Mouse (Mus musculus) hindbrain, embryonic 13.5 days (tissue): ENCODE data around the gene Manf. TPM values are rescaled to one million over a fixed set of nuclear protein-coding genes. Genes with fewer than 3 reads are reported as not detected.

Experiments
- ATAC-seq: fragments of 200-750 bp; cut with Nextera tagmentation; 2 replicates; pipeline ENCODE4 v1.8.0; 2017; ENCODE audit warnings: moderate TSS enrichment; ENCODE audit not compliant: low FRiP score
- H3K27ac ChIP-seq: fragments of 300-500 bp; sonication (generic); 2 replicates; pipeline ENCODE4 v1.5.1; 2015; ENCODE audit warnings: inconsistent platforms, mild to moderate bottlenecking, moderate library complexity
- H3K27me3 ChIP-seq: fragments of 300-500 bp; sonication (generic); 2 replicates; pipeline ENCODE4 v1.6.1; 2015; ENCODE audit warnings: mild to moderate bottlenecking, inconsistent platforms
- H3K36me3 ChIP-seq: fragments of 300-500 bp; sonication (generic); 2 replicates; pipeline ENCODE4 v1.6.1; 2015; ENCODE audit warnings: mild to moderate bottlenecking, inconsistent platforms
- H3K4me1 ChIP-seq: fragments of 300-500 bp; sonication (generic); replicated peaks from 2 replicates; pipeline ENCODE4 v1.6.1; 2015; ENCODE audit warnings: inconsistent platforms
- H3K4me2 ChIP-seq: fragments of 300-500 bp; sonication (generic); 2 replicates; pipeline ENCODE4 v1.6.1; 2015; ENCODE audit warnings: inconsistent platforms, mild to moderate bottlenecking, moderate library complexity
- H3K4me3 ChIP-seq: fragments of 300-500 bp; sonication (generic); 2 replicates; pipeline ENCODE4 v1.5.1; 2015; ENCODE audit warnings: mild to moderate bottlenecking, inconsistent platforms
- H3K9ac ChIP-seq: fragments of 300-500 bp; sonication (generic); 2 replicates; pipeline ENCODE4 v1.6.1; 2015; ENCODE audit warnings: mild to moderate bottlenecking, inconsistent platforms
- H3K9me3 ChIP-seq: fragments of 300-500 bp; sonication (generic); 2 replicates; pipeline ENCODE4 v1.6.1; 2016; ENCODE audit warnings: inconsistent platforms
- WGBS: fragments of 180-500 bp; shearing (Covaris S2); methylation state at CpG from one replicate; pipeline ENCODE4 v1.1.7; 2015; 5-methylcytosine and 5-hydroxymethylcytosine counted together
- polyA plus RNA-seq: library from polyadenylated mRNA; unstranded; fragments of >200 nt; fragmentation: Nextera tagmentation; extraction: Ambion mirVana; gene quantifications from 2 replicates; pipeline ENCODE4 v1.2.1, GENCODE M21; 2015

Manf gene
- polyA plus RNA-seq, 1 experiment from 2014 or later, result 190 TPM

- H3K27me3 ChIP-seq, result no peaks in the 10 kb centered on the region
- H3K4me3 ChIP-seq, result no peak overlapping the region
- H3K4me2 ChIP-seq, result no peak overlapping the region
- peak overlapping the region; percentile 52; the same call in 1 of the 2 replicates for H3K9ac ChIP-seq
- no peaks in the 10 kb centered on the region for H3K9me3 ChIP-seq
- WGBS, result 65% methylated on average over 4 of the region's 4 CpGs
- no peak for ATAC-seq
- H3K4me1 ChIP-seq, result peaks cover 55% of the 10 kb centered on the region
- H3K36me3 ChIP-seq, result peaks cover 78% of the 10 kb centered on the region
- no peak overlapping the region for H3K27ac ChIP-seq
These were observed 10.6 kb downstream of the Manf start for GRCm38 (mm10) chr9:106881071-106881755.

- peaks cover 39% of the 10 kb centered on the region for H3K4me1 ChIP-seq
- 69% methylated on average over 4 of the region's 4 CpGs for WGBS
- H3K27me3 ChIP-seq, result no peaks in the 10 kb centered on the region
- no peak overlapping the region for H3K4me3 ChIP-seq
- no peaks in the 10 kb centered on the region for H3K9me3 ChIP-seq
- no peak overlapping the region for H3K9ac ChIP-seq
- ATAC-seq, result no peak
- H3K4me2 ChIP-seq, result no peak overlapping the region
- no peak overlapping the region for H3K27ac ChIP-seq
- H3K36me3 ChIP-seq, result peaks cover 87% of the 10 kb centered on the region
These were observed 12.3 kb downstream of the Manf start for GRCm38 (mm10) chr9:106879471-106879870.

GRCm38 (mm10) chr9:106876666-106877065 is 15.1 kb downstream of the Manf start:
- Histone ChIP-seq H3K27me3 (no peaks in the 10 kb centered on the region), H3K4me3 (no peak overlapping the region), H3K4me1 (peaks cover 12% of the 10 kb centered on the region), H3K36me3 (peaks cover 80% of the 10 kb centered on the region), H3K27ac (no peak overlapping the region), H3K9ac (no peak overlapping the region), H3K4me2 (no peak overlapping the region), H3K9me3 (no peaks in the 10 kb centered on the region)
- no peak for ATAC-seq
- 94% methylated on average over 3 of the region's 3 CpGs for WGBS

GRCm38 (mm10) chr9:106874216-106874615 is 17.6 kb downstream of the Manf start:
- 87% methylated on average over 5 of the region's 5 CpGs for WGBS
- Histone ChIP-seq H3K36me3 (peaks cover 72% of the 10 kb centered on the region), H3K27me3 (no peaks in the 10 kb centered on the region)

DNA sequence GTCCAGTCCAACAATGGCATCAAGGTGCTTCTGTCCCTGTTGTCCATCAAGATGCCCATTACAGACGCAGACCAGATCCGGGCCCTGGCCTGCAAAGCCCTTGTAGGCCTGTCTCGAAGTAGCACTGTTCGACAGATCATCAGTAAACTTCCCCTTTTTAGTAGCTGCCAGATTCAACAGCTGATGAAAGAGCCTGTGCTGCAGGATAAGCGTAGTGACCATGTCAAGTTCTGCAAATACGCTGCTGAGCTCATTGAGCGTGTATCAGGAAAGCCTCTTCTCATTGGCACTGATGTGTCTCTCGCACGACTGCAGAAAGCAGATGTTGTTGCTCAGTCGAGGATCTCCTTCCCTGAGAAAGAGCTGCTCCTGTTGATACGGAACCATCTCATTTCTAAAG is 33.7 kb downstream of the Manf start:
- Histone ChIP-seq H3K4me1 (no peaks in the 10 kb centered on the region), H3K27me3 (no peaks in the 10 kb centered on the region), H3K4me3 (no peak overlapping the region), H3K9ac (no peak overlapping the region), H3K36me3 (peaks cover 80% of the 10 kb centered on the region), H3K9me3 (no peaks in the 10 kb centered on the region), H3K4me2 (no peak overlapping the region), H3K27ac (no peak overlapping the region)
- ATAC-seq, result no peak
- WGBS, result 93% methylated on average over 11 of the region's 11 CpGs

More at GRCm38 (mm10) chr9:106874216-106874615, 17.6 kb downstream of the Manf start:
- Histone ChIP-seq H3K4me1 (no peaks in the 10 kb centered on the region), H3K4me3 (no peak overlapping the region), H3K9ac (no peak overlapping the region), H3K27ac (no peak overlapping the region), H3K4me2 (no peak overlapping the region), H3K9me3 (no peaks in the 10 kb centered on the region)
- no peak for ATAC-seq

GRCm38 (mm10) chr9:106856664-106857063 is 35.1 kb downstream of the Manf start:
- Histone ChIP-seq H3K9me3 (no peaks in the 10 kb centered on the region), H3K4me3 (no peak overlapping the region), H3K27me3 (no peaks in the 10 kb centered on the region), H3K27ac (no peak overlapping the region), H3K36me3 (peaks cover 82% of the 10 kb centered on the region), H3K9ac (no peak overlapping the region), H3K4me1 (no peaks in the 10 kb centered on the region), H3K4me2 (no peak overlapping the region)
- WGBS, result 88% methylated on average over 3 of the region's 3 CpGs
- ATAC-seq, result no peak

DNA sequence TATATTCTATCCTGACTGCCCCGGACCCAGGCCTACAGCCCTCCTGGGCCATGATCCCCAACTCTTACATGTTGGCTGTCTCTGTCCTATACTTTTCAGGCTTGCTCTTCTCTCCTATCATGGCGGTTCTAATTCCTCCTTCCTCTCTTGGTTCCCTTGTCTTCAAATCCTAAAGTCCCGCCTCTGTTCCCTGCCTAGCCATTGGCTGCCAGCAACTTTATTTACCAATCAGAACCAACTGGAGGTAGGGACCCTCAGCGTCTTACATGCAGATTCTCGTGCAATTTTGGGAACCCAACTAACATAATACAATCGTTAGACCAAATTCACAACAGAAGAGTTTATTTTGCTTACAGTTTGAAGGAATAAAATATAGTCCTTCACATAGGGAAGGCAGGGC is 49.0 kb downstream of the Manf start:
- H3K4me3 ChIP-seq, result no peak overlapping the region
- no peak for ATAC-seq
- no peak overlapping the region for H3K4me2 ChIP-seq
- peaks cover 72% of the 10 kb centered on the region for H3K36me3 ChIP-seq
- H3K4me1 ChIP-seq, result no peaks in the 10 kb centered on the region
- 95% methylated on average over 6 of the region's 6 CpGs for WGBS
- H3K9ac ChIP-seq, result no peak overlapping the region
- no peaks in the 10 kb centered on the region for H3K9me3 ChIP-seq
- no peaks in the 10 kb centered on the region for H3K27me3 ChIP-seq
- no peak overlapping the region for H3K27ac ChIP-seq

DNA sequence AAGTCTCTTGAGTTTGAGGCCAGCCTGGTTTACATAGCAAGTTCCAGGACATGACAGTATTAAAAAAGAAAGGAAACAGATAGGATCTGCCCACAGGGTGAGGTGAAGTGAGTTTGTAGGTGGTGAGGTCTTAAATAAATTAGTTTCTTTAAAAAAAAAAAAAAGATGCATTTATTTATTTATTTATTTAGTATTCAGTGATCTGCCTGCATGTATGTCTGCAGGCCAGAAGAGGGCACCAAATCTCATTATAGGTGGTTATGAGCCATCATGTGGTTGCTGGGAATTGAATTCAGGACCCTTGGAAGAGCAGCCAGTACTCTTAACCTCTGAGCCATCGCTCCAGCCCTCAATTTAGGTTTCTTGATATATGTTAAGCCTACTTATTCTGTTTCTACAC is 51.2 kb downstream of the Manf start:
- ATAC-seq, result no peak
- 100% methylated on average over 1 of the region's 1 CpGs for WGBS
- Histone ChIP-seq H3K9ac (no peak overlapping the region), H3K27me3 (no peaks in the 10 kb centered on the region), H3K27ac (no peak overlapping the region), H3K36me3 (peaks cover 77% of the 10 kb centered on the region), H3K9me3 (no peaks in the 10 kb centered on the region), H3K4me1 (no peaks in the 10 kb centered on the region), H3K4me2 (no peak overlapping the region), H3K4me3 (no peak overlapping the region)

DNA sequence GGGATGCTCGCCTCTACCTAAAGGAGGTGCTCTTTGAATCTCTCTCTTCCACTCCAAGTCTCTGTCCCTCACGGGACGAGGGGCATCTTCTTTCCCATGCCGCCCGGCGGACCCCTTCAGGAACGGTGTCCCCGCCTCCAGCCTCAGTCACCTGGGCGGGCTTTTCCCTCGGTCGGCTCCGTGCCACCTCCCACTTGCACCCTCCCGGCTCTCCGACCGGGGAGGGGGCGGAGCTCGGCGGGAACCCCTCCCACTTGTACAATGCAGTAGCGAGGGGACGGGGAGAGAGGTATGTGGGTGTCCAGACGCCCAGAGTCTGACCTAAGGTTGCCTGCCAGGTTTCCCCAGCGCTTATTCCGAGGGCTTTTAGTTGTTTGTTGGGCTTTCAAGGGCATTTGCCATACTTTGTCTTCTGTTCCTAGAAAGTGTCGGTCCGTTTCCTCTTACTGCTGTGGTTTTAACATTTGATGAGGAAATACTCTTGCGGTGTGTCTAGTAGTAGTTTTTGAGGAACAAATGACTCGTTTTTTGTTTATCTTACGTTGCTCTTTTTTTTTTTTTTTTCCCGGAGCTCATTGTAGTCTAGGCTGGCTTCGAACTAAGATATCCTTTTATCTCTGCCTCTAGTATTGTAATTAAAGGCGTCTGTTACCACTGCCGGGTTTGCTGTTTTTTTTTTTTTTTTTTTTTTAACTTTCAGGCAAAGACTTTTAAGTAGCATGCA is 69.2 kb downstream of the Manf start:
- Histone ChIP-seq H3K4me2 (peak overlapping the region; percentile 89), H3K27ac (peak overlapping the region; percentile 94), H3K4me1 (peaks cover 10% of the 10 kb centered on the region), H3K36me3 (no peaks in the 10 kb centered on the region), H3K9me3 (no peaks in the 10 kb centered on the region), H3K9ac (peak overlapping the region; percentile 89), H3K27me3 (no peaks in the 10 kb centered on the region), H3K4me3 (peak overlapping the region; percentile 88)
- WGBS, result 5% methylated on average over 31 of the region's 32 CpGs
- peak; percentile 67 for ATAC-seq

- H3K4me2 ChIP-seq, result peak within 1 kb of the TSS; percentile 89
- no peaks in the 10 kb centered on the region for H3K36me3 ChIP-seq
- peak; percentile 98 for ATAC-seq
- peak within 1 kb of the TSS; percentile 88 for H3K4me3 ChIP-seq
- H3K4me1 ChIP-seq, result peaks cover 10% of the 10 kb centered on the region
- no peaks in the 10 kb centered on the region for H3K27me3 ChIP-seq
- peak within 1 kb of the TSS; percentile 94 for H3K27ac ChIP-seq
- no peaks in the 10 kb centered on the region for H3K9me3 ChIP-seq
- peak within 1 kb of the TSS; percentile 89 for H3K9ac ChIP-seq
- WGBS, result under 1% methylated on average over 56 of the region's 71 CpGs
These were observed 70.0 kb downstream of the Manf start, which contains the start of gene Dcaf1 for GRCm38 (mm10) chr9:106821618-106822380. TSS of gene Dcaf1 (plus strand) at chr9:106821874.

- WGBS, result 52% methylated on average over 15 of the region's 15 CpGs
- no peak for ATAC-seq
- H3K27ac ChIP-seq, result peak overlapping the region; percentile 19; the same call in 1 of the 2 replicates
These were observed 70.6 kb downstream of the Manf start for GRCm38 (mm10) chr9:106821050-106821617.

DNA sequence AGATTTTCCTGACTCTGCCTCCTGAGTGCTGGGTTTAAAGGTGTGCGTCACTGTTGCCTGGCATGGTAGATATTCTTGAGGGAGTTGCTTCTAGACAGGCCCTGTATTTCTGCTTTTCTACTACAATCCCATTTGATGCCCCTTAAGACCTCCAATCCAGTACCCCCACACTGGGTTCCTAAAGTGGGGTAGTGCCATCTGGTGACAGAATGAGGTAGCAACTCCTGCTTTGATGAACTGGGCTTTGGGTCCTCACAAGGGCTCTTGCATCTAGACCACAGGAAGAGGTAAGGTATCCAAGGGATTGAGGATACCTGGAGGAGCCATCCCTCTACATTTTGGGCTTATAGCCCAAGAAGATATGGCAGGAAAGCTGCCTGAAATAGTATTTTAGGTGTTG is 72.6 kb downstream of the Manf start:
- Histone ChIP-seq H3K4me2 (no peak overlapping the region), H3K9ac (no peak overlapping the region), H3K9me3 (no peaks in the 10 kb centered on the region), H3K27me3 (no peaks in the 10 kb centered on the region), H3K36me3 (no peaks in the 10 kb centered on the region), H3K4me3 (no peak overlapping the region), H3K4me1 (peaks cover 10% of the 10 kb centered on the region), H3K27ac (no peak overlapping the region)
- WGBS, result 89% methylated on average over 1 of the region's 1 CpGs
- no peak for ATAC-seq

More at GRCm38 (mm10) chr9:106821050-106821617, 70.6 kb downstream of the Manf start:
- Histone ChIP-seq H3K9me3 (no peaks in the 10 kb centered on the region), H3K4me2 (peak overlapping the region; percentile 89), H3K4me3 (peak overlapping the region; percentile 88), H3K36me3 (no peaks in the 10 kb centered on the region), H3K27me3 (no peaks in the 10 kb centered on the region), H3K9ac (peak overlapping the region; percentile 61), H3K4me1 (peaks cover 10% of the 10 kb centered on the region)
